Mouse (Mus musculus) embryonic facial prominence, embryonic 14.5 days (tissue): ENCODE data around the gene Tada2b. TPM values are rescaled to one million over a fixed set of nuclear protein-coding genes. Genes with fewer than 3 reads are reported as not detected.
A peak's percentile ranks its signal among the peaks of the same experiment; 100 is the strongest.

Source experiments
- ATAC-seq: fragments of 200-750 bp; cut with Nextera tagmentation; 2 replicates; pipeline ENCODE4 v1.8.0; 2017; ENCODE audit warnings: low read depth, moderate number of reproducible peaks, moderate TSS enrichment
- DNase-seq: peaks from one replicate; pipeline ENCODE4 v3.0.0-alpha.2; 2015; ENCODE audit warnings: low spot score
- H3K27ac ChIP-seq: fragments of 300-500 bp; sonication (generic); replicated peaks from 2 replicates; pipeline ENCODE4 v1.5.1; 2014; ENCODE audit warnings: low read depth, mild to moderate bottlenecking, low read length, moderate library complexity
- H3K27me3 ChIP-seq: fragments of 300-500 bp; sonication (generic); replicated peaks from 2 replicates; pipeline ENCODE4 v1.6.1; 2014; ENCODE audit warnings: low read length; ENCODE audit not compliant: control insufficient read depth, insufficient read depth
- H3K36me3 ChIP-seq: fragments of 300-500 bp; sonication (generic); 2 replicates; pipeline ENCODE4 v1.6.1; 2014; ENCODE audit warnings: low read length, mixed read lengths; ENCODE audit not compliant: control insufficient read depth, insufficient read depth
- H3K4me1 ChIP-seq: fragments of 300-500 bp; sonication (generic); 2 replicates; pipeline ENCODE4 v1.6.1; 2014; ENCODE audit warnings: antibody characterized with exemption, low read length; ENCODE audit not compliant: control insufficient read depth, insufficient read depth
- H3K4me2 ChIP-seq: fragments of 300-500 bp; sonication (generic); 2 replicates; pipeline ENCODE4 v1.6.1; 2014; ENCODE audit warnings: low read depth, mild to moderate bottlenecking, low read length, moderate library complexity, mixed read lengths
- H3K4me3 ChIP-seq: fragments of 300-500 bp; sonication (generic); 2 replicates; pipeline ENCODE4 v1.5.1; 2014; ENCODE audit warnings: low read depth, mild to moderate bottlenecking, low read length
- H3K9ac ChIP-seq: fragments of 300-500 bp; sonication (generic); 2 replicates; pipeline ENCODE4 v1.6.1; 2014; ENCODE audit warnings: low read depth, mild to moderate bottlenecking, low read length, moderate library complexity, mixed read lengths
- H3K9me3 ChIP-seq: fragments of 300-500 bp; sonication (generic); 2 replicates; pipeline ENCODE4 v1.6.1; 2016; ENCODE audit warnings: low read length; ENCODE audit not compliant: control insufficient read depth
- WGBS: fragments of 180-500 bp; shearing (Covaris S2); extraction: QIAGEN DNeasy Blood & Tissue Kit; methylation state at CpG from one replicate; pipeline ENCODE4 v1.1.7; 2014; 5-methylcytosine and 5-hydroxymethylcytosine counted together
- polyA plus RNA-seq: library from polyadenylated mRNA; unstranded; fragments of >200 nt; fragmentation: Nextera tagmentation; extraction: Ambion mirVana; gene quantifications from 2 replicates; pipeline ENCODE4 v1.2.1, GENCODE M21; 2014

Tada2b gene
- polyA plus RNA-seq, 1 experiment from 2014 or later = 4.2 TPM

GRCm38 (mm10) chr5:36446166-36446890 is 37.8 kb downstream of the Tada2b start:
- Histone ChIP-seq H3K9me3 (no peaks in the 10 kb centered on the region), H3K4me1 (peaks cover 12% of the 10 kb centered on the region; the same call in 1 of the 2 replicates), H3K27me3 (no peaks in the 10 kb centered on the region), H3K4me3 (no peak overlapping the region), H3K9ac (no peak overlapping the region), H3K27ac (no peak overlapping the region), H3K4me2 (no peak overlapping the region), H3K36me3 (no peaks in the 10 kb centered on the region)
- DNase-seq (no peak), ATAC-seq (no peak)
- 41% methylated on average over 9 of the region's 9 CpGs for WGBS

GRCm38 (mm10) chr5:36445028-36445427 is 39.1 kb downstream of the Tada2b start:
- H3K27ac ChIP-seq = 0 out of 2 replicates have a peak overlapping the region, but pooled peaks have one; percentile 15
- ATAC-seq = peak; percentile 56
- no peaks in the 10 kb centered on the region for H3K9me3 ChIP-seq
- H3K27me3 ChIP-seq = no peaks in the 10 kb centered on the region
- WGBS = 20% methylated on average over 8 of the region's 8 CpGs
- H3K36me3 ChIP-seq = no peaks in the 10 kb centered on the region
- peaks cover 9% of the 10 kb centered on the region; the same call in 1 of the 2 replicates for H3K4me1 ChIP-seq
- H3K4me3 ChIP-seq = no peak overlapping the region
- peak; percentile 58 for DNase-seq
- H3K9ac ChIP-seq = no peak overlapping the region
- H3K4me2 ChIP-seq = no peak overlapping the region

GRCm38 (mm10) chr5:36444611-36445010 is 39.5 kb downstream of the Tada2b start:
- Histone ChIP-seq H3K27ac (no peak overlapping the region), H3K9me3 (no peaks in the 10 kb centered on the region)
- ATAC-seq = no peak

GRCm38 (mm10) chr5:36440741-36441140 is 43.3 kb downstream of the Tada2b start:
- no peaks in the 10 kb centered on the region for H3K9me3 ChIP-seq
- ATAC-seq = no peak
- H3K4me1 ChIP-seq = peaks cover 9% of the 10 kb centered on the region; the same call in 1 of the 2 replicates
- H3K9ac ChIP-seq = no peak overlapping the region
- H3K4me3 ChIP-seq = no peak overlapping the region
- no peaks in the 10 kb centered on the region for H3K27me3 ChIP-seq
- no peaks in the 10 kb centered on the region for H3K36me3 ChIP-seq
- H3K27ac ChIP-seq = no peak overlapping the region
- DNase-seq = no peak
- no peak overlapping the region for H3K4me2 ChIP-seq
- 48% methylated on average over 3 of the region's 3 CpGs for WGBS

More at GRCm38 (mm10) chr5:36444611-36445010, 39.5 kb downstream of the Tada2b start:
- H3K9ac ChIP-seq = no peak overlapping the region
- no peak overlapping the region for H3K4me3 ChIP-seq
- H3K27me3 ChIP-seq = no peaks in the 10 kb centered on the region
- WGBS = 34% methylated on average over 4 of the region's 4 CpGs
- H3K4me2 ChIP-seq = no peak overlapping the region
- no peak for DNase-seq
- H3K4me1 ChIP-seq = peaks cover 9% of the 10 kb centered on the region; the same call in 1 of the 2 replicates
- H3K36me3 ChIP-seq = no peaks in the 10 kb centered on the region

GRCm38 (mm10) chr5:36436858-36437257 is 47.2 kb downstream of the Tada2b start:
- Histone ChIP-seq H3K9me3 (no peaks in the 10 kb centered on the region), H3K4me3 (no peak overlapping the region), H3K4me1 (peaks cover 5% of the 10 kb centered on the region; the same call in 1 of the 2 replicates), H3K9ac (no peak overlapping the region), H3K27me3 (no peaks in the 10 kb centered on the region), H3K27ac (peak overlapping the region; percentile 36; the same call in 1 of the 2 replicates), H3K4me2 (no peak overlapping the region), H3K36me3 (no peaks in the 10 kb centered on the region)
- ATAC-seq = no peak
- 59% methylated on average over 4 of the region's 4 CpGs for WGBS
- peak; percentile 16 for DNase-seq

- WGBS = 58% methylated on average over 9 of the region's 9 CpGs
- H3K27me3 ChIP-seq = no peaks in the 10 kb centered on the region
- DNase-seq (no peak), ATAC-seq (no peak)
- H3K4me1 ChIP-seq = peaks cover 5% of the 10 kb centered on the region; the same call in 1 of the 2 replicates
- no peak overlapping the region for H3K4me3 ChIP-seq
- H3K9ac ChIP-seq = no peak overlapping the region
- no peak overlapping the region for H3K27ac ChIP-seq
- no peaks in the 10 kb centered on the region for H3K9me3 ChIP-seq
- no peaks in the 10 kb centered on the region for H3K36me3 ChIP-seq
- H3K4me2 ChIP-seq = no peak overlapping the region
Observed at GRCm38 (mm10) chr5:36434398-36434967, 49.6 kb downstream of the Tada2b start.

- Histone ChIP-seq H3K9ac (no peak overlapping the region), H3K4me3 (no peak overlapping the region), H3K36me3 (no peaks in the 10 kb centered on the region), H3K9me3 (no peaks in the 10 kb centered on the region), H3K27me3 (no peaks in the 10 kb centered on the region), H3K27ac (no peak overlapping the region), H3K4me2 (no peak overlapping the region), H3K4me1 (peaks cover 5% of the 10 kb centered on the region; the same call in 1 of the 2 replicates)
- ATAC-seq = no peak
- no peak for DNase-seq
- WGBS = 60% methylated on average over 2 of the region's 2 CpGs
Observed at GRCm38 (mm10) chr5:36431711-36432110, 52.4 kb downstream of the Tada2b start.

GRCm38 (mm10) chr5:36429551-36429950 is 54.5 kb downstream of the Tada2b start:
- DNase-seq = no peak
- Histone ChIP-seq H3K9me3 (no peaks in the 10 kb centered on the region), H3K4me3 (no peak overlapping the region), H3K9ac (no peak overlapping the region), H3K4me1 (no peaks in the 10 kb centered on the region; the same call in 1 of the 2 replicates), H3K4me2 (no peak overlapping the region), H3K36me3 (no peaks in the 10 kb centered on the region), H3K27me3 (no peaks in the 10 kb centered on the region), H3K27ac (no peak overlapping the region)
- no peak for ATAC-seq
- 91% methylated on average over 3 of the region's 3 CpGs for WGBS
